Mouse (Mus musculus) liver, adult 2 months (tissue): ENCODE measurements around the gene Cma2.

ENCODE experiments used
- CTCF ChIP-seq: fragments of 200-500 bp; IDR thresholded peaks from 2 replicates; pipeline ENCODE4 v1.5.1; 2011; ENCODE audit warnings: low read depth, low read length, control low read depth
- POLR2A ChIP-seq: fragments of 200-500 bp; IDR thresholded peaks from 2 replicates; pipeline ENCODE4 v1.6.1; 2011; ENCODE audit warnings: low read length, control low read depth; ENCODE audit not compliant: insufficient read depth; ENCODE audit errors: extremely low read depth

DNA sequence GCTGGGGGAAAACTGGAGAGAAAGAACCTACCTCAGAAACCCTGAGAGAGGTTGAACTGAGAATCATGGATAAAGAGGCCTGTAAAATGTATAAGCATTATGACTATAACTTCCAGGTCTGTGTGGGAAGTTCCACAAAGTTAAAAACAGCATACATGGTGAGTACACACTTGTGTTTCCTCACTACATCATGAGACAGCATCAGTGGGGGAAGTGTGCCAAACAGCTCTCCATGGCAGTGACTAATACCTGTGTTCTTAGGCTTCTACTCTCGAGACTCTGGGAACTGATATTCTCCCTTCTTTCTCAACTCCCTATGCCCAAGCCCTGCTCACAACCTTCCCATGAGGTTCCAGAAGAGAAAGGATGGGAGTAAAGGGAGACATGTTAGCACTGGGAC, 68.7 kb downstream of the Cma2 start:
- TF ChIP-seq POLR2A (no peak), CTCF (no peak)
